Mouse (Mus musculus) liver, adult 2 months (tissue): Measurements from ENCODE around the gene Ogfrl1. TPM values are rescaled to one million over a fixed set of nuclear protein-coding genes. Genes with fewer than 3 reads are reported as not detected.

ENCODE experiments used
- DNase-seq: peaks from one replicate; pipeline ENCODE4 v3.0.0-alpha.2; 2011; ENCODE audit warnings: low read depth, low spot score; ENCODE audit errors: extremely low read depth
- H3K27ac ChIP-seq: fragments of 200-500 bp; replicated peaks from 2 replicates; pipeline ENCODE4 v1.5.1; 2012; ENCODE audit warnings: low read depth, mild to moderate bottlenecking, control low read depth, inconsistent platforms, low read length; ENCODE audit not compliant: insufficient read depth
- H3K27me3 ChIP-seq: fragments of 200-500 bp; 2 replicates; pipeline ENCODE4 v1.6.1; 2012; ENCODE audit warnings: mild to moderate bottlenecking, moderate library complexity, low read length, inconsistent platforms; ENCODE audit not compliant: control insufficient read depth, insufficient read depth
- H3K36me3 ChIP-seq: fragments of 200-500 bp; 2 replicates; pipeline ENCODE4 v1.6.1; 2012; ENCODE audit warnings: low read length, inconsistent platforms; ENCODE audit not compliant: control insufficient read depth, insufficient read depth
- H3K4me1 ChIP-seq: fragments of 200-500 bp; 2 replicates; pipeline ENCODE4 v1.6.1; 2011; ENCODE audit warnings: low read length; ENCODE audit not compliant: control insufficient read depth, insufficient read depth
- H3K4me3 ChIP-seq: fragments of 200-500 bp; 2 replicates; pipeline ENCODE4 v1.5.1; 2011; ENCODE audit warnings: low read depth, mild to moderate bottlenecking, control low read depth, low read length, moderate library complexity; ENCODE audit not compliant: insufficient read depth
- H3K79me2 ChIP-seq: fragments of 200-500 bp; 2 replicates; pipeline ENCODE4 v1.6.1; 2012; ENCODE audit warnings: inconsistent platforms, mild to moderate bottlenecking, low read length, moderate library complexity; ENCODE audit not compliant: control insufficient read depth, insufficient read depth
- H3K9ac ChIP-seq: fragments of 200-500 bp; 2 replicates; pipeline ENCODE4 v1.6.1; 2012; ENCODE audit warnings: low read depth, mild to moderate bottlenecking, control low read depth, inconsistent platforms, low read length
- CTCF ChIP-seq: fragments of 200-500 bp; IDR thresholded peaks from 2 replicates; pipeline ENCODE4 v1.5.1; 2011; ENCODE audit warnings: low read depth, low read length, control low read depth
- POLR2A ChIP-seq: fragments of 200-500 bp; IDR thresholded peaks from 2 replicates; pipeline ENCODE4 v1.6.1; 2011; ENCODE audit warnings: low read length, control low read depth; ENCODE audit not compliant: insufficient read depth; ENCODE audit errors: extremely low read depth
- WGBS: fragments of 180-500 bp; shearing (Covaris S2); methylation state at CpG from one replicate; pipeline ENCODE4 v1.1.7; 2018; 5-methylcytosine and 5-hydroxymethylcytosine counted together
- polyA plus RNA-seq: library from polyadenylated mRNA; depleted of rRNA; stranded (reverse); fragments of >200 nt; gene quantifications from 2 replicates; pipeline ENCODE4 v1.2.3, GENCODE M21; 2012
- total RNA-seq: library from RNA; depleted of rRNA; stranded (reverse); fragments of >200 nt; gene quantifications from 2 replicates; pipeline ENCODE4 v1.2.3, GENCODE M21; 2014

Ogfrl1 gene
- total and polyA plus RNA-seq, 2 experiments = 4.1 to 5.9 TPM

- Histone ChIP-seq H3K9ac (no peak overlapping the region), H3K79me2 (no peaks in the 10 kb centered on the region), H3K27ac (no peak overlapping the region), H3K36me3 (no peaks in the 10 kb centered on the region), H3K27me3 (no peaks in the 10 kb centered on the region), H3K4me3 (no peak overlapping the region), H3K4me1 (no peaks in the 10 kb centered on the region)
- TF ChIP-seq CTCF (no peak), POLR2A (no peak)
- no peak for DNase-seq
- WGBS = 72% methylated on average over 7 of the region's 7 CpGs
Observed at GRCm38 (mm10) chr1:23391744-23392143, 5.8 kb downstream of the Ogfrl1 start.

DNA sequence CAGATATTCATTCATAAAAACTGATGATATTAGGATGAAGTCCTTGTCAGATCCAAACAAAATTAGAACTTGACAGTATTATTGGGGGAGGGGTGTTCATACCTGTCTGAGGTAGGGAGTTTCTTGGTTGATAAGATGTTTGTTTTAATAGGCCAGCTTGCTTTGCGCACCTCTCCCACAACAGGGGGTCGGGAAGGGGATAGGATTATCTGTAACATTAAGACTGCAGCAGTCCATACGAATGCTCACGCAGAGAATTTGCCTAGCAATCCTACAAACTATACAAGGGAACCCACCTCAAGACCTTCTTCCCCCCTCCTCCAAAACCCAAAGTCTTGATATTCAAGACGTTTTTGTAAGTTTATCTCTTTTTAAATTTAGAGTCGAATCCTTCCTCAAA is 13.2 kb downstream of the Ogfrl1 start:
- no peak for TF ChIP-seq CTCF
- TF ChIP-seq POLR2A = no peak
- Histone ChIP-seq H3K36me3 (no peaks in the 10 kb centered on the region), H3K9ac (no peak overlapping the region), H3K4me3 (no peak overlapping the region), H3K27me3 (no peaks in the 10 kb centered on the region), H3K79me2 (peaks cover 3% of the 10 kb centered on the region; the same call in 1 of the 2 replicates), H3K27ac (no peak overlapping the region), H3K4me1 (peaks cover 4% of the 10 kb centered on the region)
- 92% methylated on average over 6 of the region's 6 CpGs for WGBS
- DNase-seq = no peak

GRCm38 (mm10) chr1:23382806-23383653 is 14.5 kb downstream of the Ogfrl1 start:
- peak; percentile 89 for DNase-seq
- peak overlapping the region; percentile 91 for H3K4me3 ChIP-seq
- TF ChIP-seq POLR2A = 0 out of 2 replicates have a peak, but pooled peaks have one; percentile 41
- TF ChIP-seq CTCF = no peak
- peak overlapping the region; percentile 99 for H3K9ac ChIP-seq
- under 1% methylated on average over 90 of the region's 93 CpGs for WGBS
- no peaks in the 10 kb centered on the region for H3K27me3 ChIP-seq
- peak overlapping the region; percentile 88 for H3K27ac ChIP-seq
- H3K79me2 ChIP-seq = peaks cover 3% of the 10 kb centered on the region; the same call in 1 of the 2 replicates
- H3K4me1 ChIP-seq = peaks cover 4% of the 10 kb centered on the region
- H3K36me3 ChIP-seq = no peaks in the 10 kb centered on the region; the same call in 1 of the 2 replicates

DNA sequence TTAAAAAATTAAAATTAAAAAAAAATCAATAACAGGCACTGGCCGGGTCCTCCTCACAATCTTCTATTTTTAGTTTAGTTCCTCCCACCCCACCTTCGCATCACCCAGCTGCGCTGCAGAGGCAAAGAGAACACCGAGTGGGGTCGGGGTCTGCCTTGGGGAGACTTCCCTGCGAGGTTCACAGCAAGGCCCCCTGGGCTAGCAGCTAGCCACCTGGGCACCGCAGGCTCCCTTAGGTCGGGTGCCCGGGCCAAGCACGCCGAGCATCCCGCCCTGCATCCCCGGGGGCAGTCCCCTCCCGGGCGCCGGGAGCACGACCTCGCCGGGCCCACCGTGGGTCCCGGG is 15.1 kb downstream of the Ogfrl1 start:
- Histone ChIP-seq H3K27me3 (no peaks in the 10 kb centered on the region), H3K79me2 (peaks cover 3% of the 10 kb centered on the region; the same call in 1 of the 2 replicates), H3K9ac (peak overlapping the region; percentile 99), H3K4me3 (peak overlapping the region; percentile 91), H3K27ac (peak overlapping the region; percentile 88), H3K4me1 (peaks cover 4% of the 10 kb centered on the region), H3K36me3 (peaks cover 2% of the 10 kb centered on the region; the same call in 1 of the 2 replicates)
- no peak for TF ChIP-seq CTCF
- no peak for TF ChIP-seq POLR2A
- WGBS = 2% methylated on average over 21 of the region's 21 CpGs
- no peak for DNase-seq

DNA sequence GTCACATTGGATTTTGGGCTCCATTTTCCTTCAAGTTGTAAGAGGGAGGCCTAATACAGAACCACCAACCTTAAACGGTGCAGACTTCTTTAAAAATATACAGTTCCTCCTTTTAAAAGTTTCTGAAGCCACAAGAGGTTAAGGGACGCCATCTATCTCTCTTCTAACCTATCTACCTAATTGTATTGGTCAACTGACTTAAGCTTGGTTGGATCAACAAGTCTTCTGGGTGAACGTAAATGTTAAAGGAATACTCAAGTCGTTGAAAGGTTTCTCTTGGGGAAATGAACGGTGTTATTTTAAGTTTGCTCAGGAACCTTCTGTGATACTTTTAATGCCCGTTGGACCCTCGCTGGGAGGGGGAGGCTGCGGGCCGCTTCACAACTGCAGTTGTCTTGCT is 15.5 kb downstream of the Ogfrl1 start:
- H3K9ac ChIP-seq = no peak overlapping the region
- peaks cover 3% of the 10 kb centered on the region; the same call in 1 of the 2 replicates for H3K79me2 ChIP-seq
- no peaks in the 10 kb centered on the region for H3K27me3 ChIP-seq
- no peak for DNase-seq
- peaks cover 4% of the 10 kb centered on the region for H3K4me1 ChIP-seq
- peak overlapping the region; percentile 7; the same call in 1 of the 2 replicates for H3K4me3 ChIP-seq
- H3K27ac ChIP-seq = no peak overlapping the region
- TF ChIP-seq POLR2A (no peak), CTCF (no peak)
- WGBS = 47% methylated on average over 9 of the region's 9 CpGs
- H3K36me3 ChIP-seq = peaks cover 2% of the 10 kb centered on the region; the same call in 1 of the 2 replicates
